Mouse (Mus musculus) MEL (cell line): ENCODE data around the gene Cd5.

Experiments used
- CTCF ChIP-seq, 3 experiments: IDR thresholded peaks in 2 of 3; conservative IDR thresholded peaks in 1 of 3; 2 replicates each; pipeline ENCODE4 v1.5.1; 2011 to 2012; ENCODE audit warnings: low read length in 3 of 3, low read depth in 2 of 3, mild to moderate bottlenecking in 2 of 3, improper control_type of control experiment in 1 of 3, inconsistent platforms in 1 of 3, mixed read lengths in 1 of 3, moderate library complexity in 1 of 3; ENCODE audit not compliant: control insufficient read depth in 1 of 3, insufficient read depth in 1 of 3, poor library complexity in 1 of 3, severe bottlenecking in 1 of 3
- EP300 ChIP-seq, 2 experiments: IDR thresholded peaks; 2 replicates each; pipeline ENCODE4 v1.6.1; 2011; ENCODE audit warnings: improper control_type of control experiment in 2 of 2, low read length in 2 of 2, low read depth in 1 of 2, mild to moderate bottlenecking in 1 of 2
- UBTF ChIP-seq: IDR thresholded peaks from 2 replicates; pipeline ENCODE4 v1.6.1; 2012; ENCODE audit warnings: low read depth, mild to moderate bottlenecking, inconsistent platforms, low read length, improper control_type of control experiment, moderate library complexity, borderline replicate concordance; ENCODE audit not compliant: insufficient read depth

GRCm38 (mm10) chr19:10688537-10689352 is 50.1 kb downstream of the Cd5 start, which contains the start of gene Vps37c:
- no peak for TF ChIP-seq UBTF
- no peak for TF ChIP-seq CTCF (IDR thresholded peaks at IDR 0.05 in 2 of 3, conservative IDR thresholded peaks at IDR 0.05 in 1 of 3; ENCODE audit: control insufficient read depth in 1 of 3, insufficient read depth in 1 of 3, low read depth in 2 of 3, low read length in 3 of 3, poor library complexity in 1 of 3, severe bottlenecking in 1 of 3)
- TF ChIP-seq EP300 (IDR thresholded peaks at IDR 0.05; ENCODE audit: low read depth in 1 of 2, low read length in 2 of 2): no peak
